In genomic region chr5:35755131-35755733, GRCm38 (mm10) we compare ENCODE assay signal across 8 mouse cellular contexts. TPM values are rescaled to one million over a fixed set of nuclear protein-coding genes. Genes with fewer than 3 reads are reported as not detected.
DNase-seq lines count a peak whose midpoint lies in the region; ATAC-seq lines count a peak whose summit lies in the region.

No protein-coding gene starts in this region.

- ATAC-seq in erythroid progenitor cell, adult 5-6 weeks (replicated peaks; ENCODE audit: low FRiP score, poor library complexity, severe bottlenecking): no peak

- intact Hi-C loops in left cerebral cortex, postnatal 25 days (cut with DNase I): loop anchor here (1.0 to 5.0 kb wide), 3 partner anchors 38 to 82 kb away; no protein-coding TSS in a partner anchor

- DNase-seq in layer of hippocampus, adult 11-12 months (ENCODE audit: low spot score): peak; percentile 79
- DNase-seq in layer of hippocampus, adult 9-10 months (ENCODE audit: low spot score): no peak
- peak; percentile 84 for DNase-seq in MN1 (ENCODE audit: low spot score)
- DNase-seq in cerebellum, adult 18-20 months: peak; percentile 77 to 79
- peak; percentile 67 for DNase-seq in gastrocnemius, postnatal 10 days
- DNase-seq in left cerebral cortex, postnatal 25 days (ENCODE audit: low spot score in 2 of 2): peak; percentile 42 to 56
- peak; percentile 53 for DNase-seq in ovary, postnatal 36 days (ENCODE audit: low spot score)

RNA-seq across cellular contexts. Expression of gene Ablim2, which starts 2.4 kb away (rescaled TPM):
- total RNA-seq in gastrocnemius, postnatal 10 days (2021): 10 to 100 TPM; 51.3 to 68.7 TPM
- 100 to 1,000 TPM; 175 to 209 TPM for total RNA-seq in left cerebral cortex, postnatal 25 days (2021)
- not detected in 2 replicates for total RNA-seq in erythroid progenitor cell, adult 5-6 weeks (2015; ENCODE audit: low replicate concordance)
- total RNA-seq in erythroid progenitor cell, adult 5-6 weeks (2017; ENCODE audit: low replicate concordance): not detected in 2 replicates

RNA-seq across cellular contexts. Expression of gene Sh3tc1, which starts 15.4 kb away (rescaled TPM):
- 1 to 10 TPM; 3.7 to 5.2 TPM for total RNA-seq in gastrocnemius, postnatal 10 days (2021)
- total RNA-seq in left cerebral cortex, postnatal 25 days (2021): 1 to 10 TPM; 2.7 to 3.0 TPM
- 0.36 TPM in 1 of 2 replicates, not detected in the other for total RNA-seq in erythroid progenitor cell, adult 5-6 weeks (2015; ENCODE audit: low replicate concordance)
- total RNA-seq in erythroid progenitor cell, adult 5-6 weeks (2017; ENCODE audit: low replicate concordance): 0.90 and 1.6 TPM in 2 replicates

Comparison
In these comparisons a context has a peak if more than half of its experiments do, and no peak if none do; other contexts are left out.
1. RNA of gene Ablim2, which starts 2.4 kb away (total RNA-seq): 175 to 209 TPM in left cerebral cortex, postnatal 25 days and 51.3 to 68.7 TPM in gastrocnemius, postnatal 10 days; not detected in erythroid progenitor cell, adult 5-6 weeks; every median in the first group is over 10 times any median in the second.